Mouse (Mus musculus) erythroblast, embryonic 14.5 days (primary cell): Measurements from ENCODE around the gene Coro2a. TPM values are rescaled to one million over a fixed set of nuclear protein-coding genes. Genes with fewer than 3 reads are reported as not detected.
"Not testable (repeated sequence)": the region's sequence is repeated elsewhere in the genome, so short reads cannot be mapped to it uniquely, and the experiment has no call there.

Experiments
- H3K27me3 ChIP-seq: 2 replicates; pipeline ENCODE4 v1.6.1; 2012; ENCODE audit warnings: inconsistent platforms; ENCODE audit not compliant: control insufficient read depth
- H3K36me3 ChIP-seq: 2 replicates; pipeline ENCODE4 v1.6.1; 2012; ENCODE audit warnings: mild to moderate bottlenecking, inconsistent platforms; ENCODE audit not compliant: control insufficient read depth
- H3K4me1 ChIP-seq: 2 replicates; pipeline ENCODE4 v1.6.1; 2012; ENCODE audit warnings: inconsistent platforms; ENCODE audit not compliant: control insufficient read depth
- H3K4me3 ChIP-seq: replicated peaks from 2 replicates; pipeline ENCODE3; 2012; ENCODE audit warnings: moderate library complexity, mild to moderate bottlenecking, inconsistent platforms
- H3K9me3 ChIP-seq: 2 replicates; pipeline ENCODE4 v1.6.1; 2012; ENCODE audit warnings: low read length, inconsistent platforms, mixed read lengths; ENCODE audit not compliant: control insufficient read depth
- GATA1 ChIP-seq: IDR thresholded peaks from 2 replicates; pipeline ENCODE4 v1.6.1; 2012; ENCODE audit warnings: low read length, inconsistent platforms, mixed read lengths
- TAL1 ChIP-seq: IDR thresholded peaks from 3 replicates; pipeline ENCODE4 v1.6.1; 2012; ENCODE audit warnings: low read length, inconsistent platforms, mixed read lengths
- polyA plus RNA-seq: library from polyadenylated mRNA; stranded (reverse); fragments of >175 nt; gene quantifications from 2 replicates; pipeline ENCODE4 v1.2.3, GENCODE M21; 2012

The Coro2a gene
- 0.12 and 0.21 TPM in 2 replicates for polyA plus RNA-seq

GRCm38 (mm10) chr4:46601844-46602423 lies at the start of gene Coro2a:
TSS of gene Coro2a (minus strand) at chr4:46602202.
- no peaks in the 10 kb centered on the region for H3K36me3 ChIP-seq
- peaks cover 57% of the 10 kb centered on the region for H3K27me3 ChIP-seq
- H3K9me3 ChIP-seq, result peaks cover 3% of the 10 kb centered on the region; the same call in 1 of the 2 replicates
- no peak for TF ChIP-seq TAL1
- TF ChIP-seq GATA1, result no peak
- peak within 1 kb of the TSS; percentile 56 for H3K4me3 ChIP-seq
- H3K4me1 ChIP-seq, result peaks cover 12% of the 10 kb centered on the region

GRCm38 (mm10) chr4:46650086-46650753 lies 48.2 kb upstream of the Coro2a start, which contains the start of gene Tbc1d2:
TSS of gene Tbc1d2 (minus strand) at chr4:46650209.
- Histone ChIP-seq H3K9me3 (no peaks in the 10 kb centered on the region), H3K27me3 (peaks cover 60% of the 10 kb centered on the region), H3K36me3 (no peaks in the 10 kb centered on the region), H3K4me3 (peak within 1 kb of the TSS; percentile 83), H3K4me1 (peaks cover 19% of the 10 kb centered on the region)
- no peak for TF ChIP-seq TAL1
- TF ChIP-seq GATA1, result no peak

GRCm38 (mm10) chr4:46649161-46649560 lies 47.2 kb upstream of the Coro2a start:
- H3K9me3 ChIP-seq, result no peaks in the 10 kb centered on the region
- TF ChIP-seq TAL1 (no peak), GATA1 (no peak)

GRCm38 (mm10) chr4:46643676-46644112 lies 41.7 kb upstream of the Coro2a start:
- H3K36me3 ChIP-seq, result no peaks in the 10 kb centered on the region
- no peaks in the 10 kb centered on the region for H3K4me1 ChIP-seq
- H3K4me3 ChIP-seq, result no peak overlapping the region
- TF ChIP-seq GATA1 (no peak), TAL1 (no peak)
- peaks cover 9% of the 10 kb centered on the region for H3K27me3 ChIP-seq
- no peaks in the 10 kb centered on the region for H3K9me3 ChIP-seq

More at GRCm38 (mm10) chr4:46649161-46649560, 47.2 kb upstream of the Coro2a start:
- Histone ChIP-seq H3K4me1 (peaks cover 19% of the 10 kb centered on the region), H3K4me3 (no peak overlapping the region), H3K27me3 (peaks cover 60% of the 10 kb centered on the region), H3K36me3 (no peaks in the 10 kb centered on the region)

GRCm38 (mm10) chr4:46642924-46643675 lies 41.1 kb upstream of the Coro2a start:
- Histone ChIP-seq H3K4me3 (no peak overlapping the region), H3K36me3 (no peaks in the 10 kb centered on the region), H3K9me3 (no peaks in the 10 kb centered on the region), H3K4me1 (no peaks in the 10 kb centered on the region), H3K27me3 (peaks cover 4% of the 10 kb centered on the region)
- TF ChIP-seq TAL1 (no peak), GATA1 (no peak)

- Histone ChIP-seq H3K36me3 (no peaks in the 10 kb centered on the region), H3K4me3 (no peak overlapping the region), H3K9me3 (no peaks in the 10 kb centered on the region), H3K4me1 (peaks cover 4% of the 10 kb centered on the region), H3K27me3 (no peaks in the 10 kb centered on the region)
- TF ChIP-seq GATA1 (no peak), TAL1 (no peak)
Measured at GRCm38 (mm10) chr4:46641283-46641682, 39.3 kb upstream of the Coro2a start.

GRCm38 (mm10) chr4:46639866-46640265 lies 37.9 kb upstream of the Coro2a start:
- Histone ChIP-seq H3K36me3 (no peaks in the 10 kb centered on the region), H3K4me3 (no peak overlapping the region), H3K9me3 (no peaks in the 10 kb centered on the region), H3K4me1 (peaks cover 11% of the 10 kb centered on the region), H3K27me3 (no peaks in the 10 kb centered on the region)
- TF ChIP-seq TAL1 (no peak), GATA1 (no peak)

- H3K9me3 ChIP-seq, H3K4me3 ChIP-seq, H3K27me3 ChIP-seq, H3K36me3 ChIP-seq: not testable (repeated sequence)
- peaks cover 15% of the 10 kb centered on the region for H3K4me1 ChIP-seq
Measured at GRCm38 (mm10) chr4:46637250-46637649, 35.2 kb upstream of the Coro2a start.

GRCm38 (mm10) chr4:46635702-46636430 lies 33.9 kb upstream of the Coro2a start:
- H3K27me3 ChIP-seq, result no peaks in the 10 kb centered on the region
- H3K36me3 ChIP-seq, result no peaks in the 10 kb centered on the region
- peaks cover 19% of the 10 kb centered on the region for H3K4me1 ChIP-seq
- H3K4me3 ChIP-seq, result no peak overlapping the region
- no peaks in the 10 kb centered on the region for H3K9me3 ChIP-seq
- no peak for TF ChIP-seq GATA1
- TF ChIP-seq TAL1, result no peak
